Mouse (Mus musculus): ENCODE data around the gene Ttll5. TPM values are rescaled to one million over a fixed set of nuclear protein-coding genes. Genes with fewer than 3 reads are reported as not detected.

Gene Ttll5
- polyA plus RNA-seq, 1 experiment from 2014 or later: 17.2 TPM

DNA sequence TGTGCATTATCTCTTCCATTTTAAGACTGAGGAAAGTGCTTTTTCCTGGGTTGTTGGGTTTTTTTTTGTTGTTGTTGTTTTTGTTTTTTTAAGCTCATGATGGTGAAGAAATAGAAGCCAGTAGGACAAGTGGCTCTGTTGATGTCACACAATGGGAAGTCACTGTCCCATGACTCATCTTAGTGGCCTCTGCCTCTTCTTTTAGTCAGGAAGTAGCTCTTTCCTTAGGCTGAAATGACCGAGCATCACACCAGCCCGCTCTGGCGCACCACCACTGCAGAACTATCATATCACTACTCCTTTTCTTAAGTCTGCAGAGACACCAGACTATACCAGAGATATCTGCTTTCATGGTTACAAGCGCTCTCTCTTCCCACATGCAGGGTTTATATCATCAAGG, 122.7 kb downstream of the Ttll5 start:
- WGBS: 82% methylated on average over 4 of the region's 4 CpGs
- Histone ChIP-seq H3K27ac (replicated peaks) (no peak overlapping the region), H3K4me3 (no peak overlapping the region), H3K9me3 (replicated peaks) (no peaks in the 10 kb centered on the region), H3K4me1 (no peaks in the 10 kb centered on the region), H3K36me3 (peaks cover 12% of the 10 kb centered on the region), H3K27me3 (ENCODE audit: low read depth, poor library complexity, severe bottlenecking) (no peaks in the 10 kb centered on the region)
- no peak for DNase-seq (ENCODE audit: low spot score)

DNA sequence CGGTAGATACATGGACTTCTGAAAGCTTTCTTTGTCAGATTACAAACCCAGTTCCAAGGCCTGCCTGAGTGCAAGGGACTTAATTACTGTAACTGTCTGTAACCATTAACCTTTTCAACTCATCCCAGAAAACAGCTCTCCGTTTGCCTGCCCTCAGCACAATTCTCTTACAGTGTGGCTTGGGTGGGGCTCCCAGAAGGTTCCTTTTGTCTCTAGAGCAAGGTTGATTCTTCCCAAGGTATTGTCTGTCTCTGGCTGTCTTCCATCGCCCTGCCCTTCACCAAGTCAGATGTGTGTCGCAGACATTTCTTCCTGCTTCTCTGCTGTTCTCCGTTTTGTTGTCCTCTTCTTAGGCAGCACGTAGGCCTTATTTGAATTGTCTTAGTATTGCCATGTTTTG, 125.2 kb downstream of the Ttll5 start:
- Histone ChIP-seq H3K27ac (replicated peaks) (no peak overlapping the region), H3K36me3 (peaks cover 22% of the 10 kb centered on the region), H3K4me3 (no peak overlapping the region), H3K9me3 (replicated peaks) (no peaks in the 10 kb centered on the region), H3K4me1 (no peaks in the 10 kb centered on the region), H3K27me3 (ENCODE audit: low read depth, poor library complexity, severe bottlenecking) (no peaks in the 10 kb centered on the region)
- WGBS: 90% methylated on average over 6 of the region's 6 CpGs
- DNase-seq (ENCODE audit: low spot score): no peak

DNA sequence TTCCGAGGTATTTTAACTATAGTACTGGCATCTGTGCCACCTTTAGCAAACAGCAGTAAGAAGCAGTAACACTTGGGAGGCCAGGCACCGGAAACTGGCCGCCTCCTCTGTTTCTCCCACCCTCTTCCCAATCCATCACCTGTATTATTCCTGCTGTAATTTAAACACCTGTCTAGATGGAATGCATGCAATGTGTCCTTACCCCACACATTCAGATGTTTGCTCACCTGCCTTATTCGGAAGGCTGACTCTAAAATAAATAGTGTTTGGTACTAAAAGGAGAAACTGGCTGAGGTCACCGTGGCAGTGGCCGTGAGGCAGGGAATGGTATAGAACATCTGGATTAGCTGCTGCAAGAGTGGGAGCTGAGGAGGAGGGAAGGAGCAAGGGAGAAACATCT, 125.9 kb downstream of the Ttll5 start:
- no peak overlapping the region for H3K27ac ChIP-seq (replicated peaks)
- H3K27me3 ChIP-seq (ENCODE audit: low read depth, poor library complexity, severe bottlenecking): no peaks in the 10 kb centered on the region
- no peak overlapping the region for H3K4me3 ChIP-seq
- no peak for DNase-seq (ENCODE audit: low spot score)
- H3K4me1 ChIP-seq: no peaks in the 10 kb centered on the region
- 88% methylated on average over 6 of the region's 6 CpGs for WGBS
- peaks cover 26% of the 10 kb centered on the region for H3K36me3 ChIP-seq
- no peaks in the 10 kb centered on the region for H3K9me3 ChIP-seq (replicated peaks)

DNA sequence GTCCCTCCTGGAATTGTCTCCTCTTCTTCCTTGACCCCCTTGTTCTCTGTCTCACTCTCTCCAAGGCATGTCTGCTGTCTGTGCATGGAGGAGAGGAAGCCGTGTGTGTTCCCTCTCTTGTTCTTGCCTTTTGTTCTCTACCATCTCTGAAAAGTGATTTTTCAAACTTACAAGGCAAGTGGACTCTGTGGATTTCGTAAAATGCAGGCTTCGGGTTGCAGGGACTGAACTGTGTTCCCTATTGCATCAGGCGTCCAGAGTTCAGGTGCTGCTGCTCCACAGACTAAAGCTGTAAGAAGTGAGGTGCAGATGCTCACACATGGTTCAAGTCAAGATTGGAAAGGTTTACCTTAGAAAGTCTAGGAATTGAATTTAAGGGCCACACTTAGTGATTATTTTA, 126.6 kb downstream of the Ttll5 start:
- H3K27me3 ChIP-seq (ENCODE audit: low read depth, poor library complexity, severe bottlenecking): no peaks in the 10 kb centered on the region

DNA sequence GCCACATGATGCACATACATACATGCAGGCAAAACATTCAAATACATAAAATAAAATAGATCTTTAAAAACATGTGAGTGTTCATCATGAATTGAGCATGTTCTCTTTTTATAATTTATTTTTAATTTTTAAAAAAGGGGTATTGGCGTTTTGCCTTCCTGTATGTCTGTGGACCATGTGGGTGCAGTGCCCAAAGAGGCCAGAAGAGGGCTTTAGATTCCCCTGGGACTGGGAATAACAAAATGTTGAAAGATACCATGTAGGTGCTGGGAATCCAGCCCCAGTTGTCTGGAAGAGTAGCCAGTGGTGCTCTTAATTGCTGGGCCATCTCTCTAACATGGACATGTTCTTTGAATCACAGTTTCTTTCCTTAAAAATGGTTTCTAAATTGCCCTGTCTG, 127.4 kb downstream of the Ttll5 start:
- Histone ChIP-seq H3K9me3 (replicated peaks) (no peaks in the 10 kb centered on the region), H3K27ac (replicated peaks) (no peak overlapping the region), H3K27me3 (ENCODE audit: low read depth, poor library complexity, severe bottlenecking) (no peaks in the 10 kb centered on the region), H3K4me3 (no peak overlapping the region), H3K4me1 (no peaks in the 10 kb centered on the region), H3K36me3 (peaks cover 26% of the 10 kb centered on the region)
- 94% methylated on average over 1 of the region's 1 CpGs for WGBS
- no peak for DNase-seq (ENCODE audit: low spot score)

More for the DNA sequence above, 126.6 kb downstream of the Ttll5 start:
- no peak for DNase-seq (ENCODE audit: low spot score)
- Histone ChIP-seq H3K9me3 (replicated peaks) (no peaks in the 10 kb centered on the region), H3K4me1 (no peaks in the 10 kb centered on the region), H3K36me3 (peaks cover 26% of the 10 kb centered on the region), H3K27ac (replicated peaks) (no peak overlapping the region), H3K4me3 (no peak overlapping the region)
- WGBS: 91% methylated on average over 4 of the region's 4 CpGs

DNA sequence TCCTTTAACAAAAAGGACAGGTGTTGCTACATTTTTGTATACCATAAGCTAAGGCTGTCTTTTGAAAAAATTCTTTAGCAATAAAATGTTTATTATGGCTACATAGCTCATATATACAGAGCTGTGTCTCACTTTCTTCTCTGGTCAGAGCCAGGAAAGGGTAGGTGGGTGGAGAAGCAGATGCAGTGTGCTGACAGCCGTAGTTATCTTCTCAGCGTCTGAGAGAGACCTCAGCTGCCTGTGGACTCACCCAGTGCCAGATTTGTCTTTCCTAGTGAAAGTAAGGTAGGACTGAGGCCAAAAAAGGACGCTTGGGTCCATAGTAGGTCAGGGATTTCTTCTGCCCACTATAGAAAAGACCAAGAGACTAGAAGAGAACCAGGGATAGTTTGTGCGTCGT, 127.9 kb downstream of the Ttll5 start:
- H3K4me1 ChIP-seq: no peaks in the 10 kb centered on the region
- DNase-seq (ENCODE audit: low spot score): no peak
- WGBS: 97% methylated on average over 5 of the region's 5 CpGs
- no peak overlapping the region for H3K4me3 ChIP-seq
- H3K36me3 ChIP-seq: peaks cover 26% of the 10 kb centered on the region
- no peaks in the 10 kb centered on the region for H3K9me3 ChIP-seq (replicated peaks)
- H3K27ac ChIP-seq (replicated peaks): no peak overlapping the region
- H3K27me3 ChIP-seq (ENCODE audit: low read depth, poor library complexity, severe bottlenecking): no peaks in the 10 kb centered on the region

DNA sequence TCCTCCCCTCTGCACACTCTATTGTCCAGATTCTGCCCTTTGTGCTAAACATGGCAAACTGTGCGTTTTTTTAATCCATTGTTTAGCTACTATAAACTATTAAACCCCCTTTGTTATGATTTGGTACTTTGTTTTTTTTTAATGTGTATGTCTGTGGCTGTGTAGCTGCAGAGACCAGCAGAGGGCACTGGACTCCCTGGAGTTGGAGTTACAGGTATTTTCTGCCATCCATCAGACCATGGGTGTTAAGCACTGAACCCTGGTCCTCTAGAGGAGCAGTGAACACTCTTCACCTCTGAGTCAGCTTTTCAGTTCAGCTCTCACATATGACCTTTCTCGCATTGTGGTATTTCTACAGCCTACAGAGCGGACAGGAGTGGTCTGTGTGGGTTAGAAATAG, 129.7 kb downstream of the Ttll5 start:
- no peaks in the 10 kb centered on the region for H3K4me1 ChIP-seq
- H3K4me3 ChIP-seq: no peak overlapping the region
- WGBS: 81% methylated on average over 3 of the region's 3 CpGs
- no peaks in the 10 kb centered on the region for H3K27me3 ChIP-seq (ENCODE audit: low read depth, poor library complexity, severe bottlenecking)
- H3K36me3 ChIP-seq: peaks cover 31% of the 10 kb centered on the region
- H3K9me3 ChIP-seq (replicated peaks): no peaks in the 10 kb centered on the region
- H3K27ac ChIP-seq (replicated peaks): no peak overlapping the region
- no peak for DNase-seq (ENCODE audit: low spot score)

DNA sequence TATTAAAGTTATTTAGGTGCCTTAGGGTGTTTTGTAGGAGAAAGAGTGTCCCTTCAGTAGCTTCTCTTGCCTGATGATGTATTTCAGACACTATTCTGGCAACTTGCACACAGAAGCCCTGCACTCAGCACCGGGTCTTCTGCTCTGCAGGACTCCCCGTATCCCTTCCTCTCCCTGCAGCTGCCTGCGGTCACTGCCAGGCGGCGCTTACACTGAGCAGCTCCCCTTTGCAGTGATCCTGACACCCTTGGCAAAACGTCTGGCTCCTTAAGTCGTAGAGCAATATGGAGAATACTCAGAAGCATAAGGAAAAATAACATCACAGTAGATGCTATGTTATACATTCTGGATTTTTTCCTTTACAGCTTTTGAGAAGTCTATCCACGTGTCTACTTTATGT, 130.6 kb downstream of the Ttll5 start:
- H3K4me1 ChIP-seq: no peaks in the 10 kb centered on the region
- no peak overlapping the region for H3K27ac ChIP-seq (replicated peaks)
- peaks cover 31% of the 10 kb centered on the region for H3K36me3 ChIP-seq
- DNase-seq (ENCODE audit: low spot score): no peak
- no peaks in the 10 kb centered on the region for H3K9me3 ChIP-seq (replicated peaks)
- 83% methylated on average over 8 of the region's 8 CpGs for WGBS
- no peak overlapping the region for H3K4me3 ChIP-seq
- no peaks in the 10 kb centered on the region for H3K27me3 ChIP-seq (ENCODE audit: low read depth, poor library complexity, severe bottlenecking)

DNA sequence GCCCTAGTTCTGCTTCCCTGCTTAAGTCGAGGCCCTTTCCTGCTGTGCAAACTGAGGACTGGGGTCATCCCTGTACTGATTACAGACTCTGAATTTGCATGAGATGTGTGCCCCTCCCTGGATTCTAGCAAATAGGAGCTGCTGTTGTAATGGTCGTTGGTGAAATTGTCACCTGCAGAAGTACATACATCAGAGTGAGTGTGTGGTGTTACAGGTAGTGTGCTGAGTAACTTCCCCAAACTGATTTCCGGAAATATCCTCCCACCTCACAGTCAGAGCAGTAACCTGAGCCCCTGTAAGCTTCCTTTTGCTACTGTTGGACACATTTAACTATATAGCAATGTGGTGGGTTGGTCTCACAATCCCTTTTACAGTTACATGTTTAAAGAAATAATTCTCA, 131.2 kb downstream of the Ttll5 start:
- no peak overlapping the region for H3K27ac ChIP-seq (replicated peaks)
- no peak overlapping the region for H3K4me3 ChIP-seq
- no peak for DNase-seq (ENCODE audit: low spot score)
- no peaks in the 10 kb centered on the region for H3K4me1 ChIP-seq
- H3K27me3 ChIP-seq (ENCODE audit: low read depth, poor library complexity, severe bottlenecking): no peaks in the 10 kb centered on the region
- H3K36me3 ChIP-seq: peaks cover 31% of the 10 kb centered on the region
- H3K9me3 ChIP-seq (replicated peaks): no peaks in the 10 kb centered on the region
- WGBS: 73% methylated on average over 3 of the region's 3 CpGs

DNA sequence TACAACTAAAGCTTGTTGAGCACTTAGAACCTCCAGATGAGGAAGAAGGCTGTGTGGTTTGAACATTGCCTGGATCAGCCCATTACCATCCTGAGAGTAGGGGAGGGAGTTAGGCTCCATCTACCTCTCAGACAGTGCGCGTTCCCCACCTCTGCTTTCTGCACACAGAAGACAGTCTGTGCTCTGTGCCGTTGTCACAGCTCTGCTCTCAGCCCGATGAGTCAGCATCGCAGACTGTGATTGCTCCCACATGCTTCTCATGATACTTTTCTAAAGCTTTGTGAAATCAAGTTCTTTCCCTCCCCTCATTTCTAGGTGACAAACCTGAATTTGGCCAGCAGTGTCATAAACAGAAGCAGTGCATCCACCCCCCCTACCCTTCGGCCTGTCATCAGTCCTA, 131.8 kb downstream of the Ttll5 start:
- H3K27me3 ChIP-seq (ENCODE audit: low read depth, poor library complexity, severe bottlenecking): no peaks in the 10 kb centered on the region
- DNase-seq (ENCODE audit: low spot score): no peak
- 91% methylated on average over 6 of the region's 6 CpGs for WGBS
- H3K4me3 ChIP-seq: no peak overlapping the region
- H3K27ac ChIP-seq (replicated peaks): no peak overlapping the region
- peaks cover 28% of the 10 kb centered on the region for H3K36me3 ChIP-seq
- no peaks in the 10 kb centered on the region for H3K9me3 ChIP-seq (replicated peaks)
- no peaks in the 10 kb centered on the region for H3K4me1 ChIP-seq

DNA sequence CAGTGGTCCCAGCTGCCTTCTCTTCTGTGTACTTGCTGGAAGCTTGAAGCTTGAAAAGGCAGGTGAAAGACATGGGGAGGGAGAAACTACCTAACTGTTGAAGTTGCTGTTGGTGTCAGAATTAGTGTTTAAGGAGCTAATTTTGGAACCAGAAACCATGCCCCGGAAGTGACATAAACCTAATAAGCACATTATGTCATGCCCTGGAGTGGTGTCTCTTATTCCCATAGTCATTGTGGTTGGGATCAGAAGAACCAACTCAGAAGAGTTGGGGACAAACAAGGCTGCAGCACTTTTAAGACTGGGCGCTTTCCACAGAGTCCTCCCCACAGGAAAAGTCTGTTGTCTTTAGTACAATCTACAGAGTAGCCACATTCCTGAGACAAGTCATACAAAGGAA, 134.0 kb downstream of the Ttll5 start:
- H3K36me3 ChIP-seq: peaks cover 19% of the 10 kb centered on the region
- H3K27ac ChIP-seq (replicated peaks): no peak overlapping the region
- no peaks in the 10 kb centered on the region for H3K27me3 ChIP-seq (ENCODE audit: low read depth, poor library complexity, severe bottlenecking)
- no peak for DNase-seq (ENCODE audit: low spot score)
- H3K4me1 ChIP-seq: no peaks in the 10 kb centered on the region
- H3K9me3 ChIP-seq (replicated peaks): no peaks in the 10 kb centered on the region
- no peak overlapping the region for H3K4me3 ChIP-seq
- 92% methylated on average over 2 of the region's 2 CpGs for WGBS

DNA sequence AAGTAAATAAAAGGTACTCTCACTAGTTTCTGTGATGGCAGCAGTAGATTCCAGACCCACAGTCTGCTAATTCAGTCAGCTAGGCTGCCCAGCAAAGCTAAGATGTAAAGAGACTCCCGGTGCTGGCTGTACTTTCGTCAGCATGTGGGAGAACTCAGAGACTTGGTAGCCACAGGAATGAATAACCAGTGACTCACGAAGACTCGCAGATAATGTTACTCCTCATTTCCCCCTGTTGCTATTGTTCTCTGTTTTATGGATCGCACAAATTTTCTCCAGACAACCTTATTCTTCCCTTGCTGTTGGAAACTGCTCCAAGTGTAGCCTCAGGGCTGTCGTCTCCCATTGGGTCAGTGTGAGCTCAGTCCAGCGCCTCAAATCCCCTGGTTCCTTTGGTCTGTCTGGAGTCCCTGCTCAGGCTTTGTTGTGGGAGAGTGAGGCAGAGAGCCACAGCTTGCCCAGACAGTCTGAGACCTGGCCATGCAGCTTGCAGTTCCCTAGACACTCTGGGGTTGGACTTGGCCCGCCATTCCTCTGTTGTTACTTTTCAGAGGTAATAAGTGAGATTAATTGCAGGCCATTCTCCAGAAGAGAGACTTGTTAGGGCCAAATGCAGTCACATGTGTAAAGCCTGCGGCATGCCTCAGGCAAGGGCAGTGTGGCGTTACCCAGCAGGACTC, 135.5 kb downstream of the Ttll5 start:
- H3K4me1 ChIP-seq: no peaks in the 10 kb centered on the region
- H3K9me3 ChIP-seq (replicated peaks): no peaks in the 10 kb centered on the region
- 78% methylated on average over 10 of the region's 10 CpGs for WGBS
- H3K36me3 ChIP-seq: peaks cover 10% of the 10 kb centered on the region; the same call in 1 of the 2 replicates
- H3K4me3 ChIP-seq: no peak overlapping the region
- H3K27ac ChIP-seq (replicated peaks): no peak overlapping the region
- H3K27me3 ChIP-seq (ENCODE audit: low read depth, poor library complexity, severe bottlenecking): no peaks in the 10 kb centered on the region
- no peak for DNase-seq (ENCODE audit: low spot score)

DNA sequence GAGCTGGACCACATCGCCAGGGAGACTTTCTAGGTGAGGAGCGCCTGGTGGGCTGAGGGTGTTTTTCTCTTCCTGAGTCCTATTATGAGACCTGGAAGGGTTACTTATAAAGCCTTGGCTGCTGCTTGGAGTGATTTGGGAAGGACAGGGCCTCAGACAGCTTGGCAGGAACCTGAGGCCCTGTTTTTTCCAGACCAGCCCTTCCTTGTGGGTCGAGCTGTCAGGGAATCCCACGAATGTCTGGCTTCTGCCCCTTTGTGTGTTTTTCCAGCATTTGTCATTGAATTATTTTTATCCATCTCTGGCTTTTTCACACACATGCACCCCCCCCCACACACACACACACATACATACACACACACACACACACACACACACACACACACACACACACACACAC, 136.2 kb downstream of the Ttll5 start:
- no peak for DNase-seq (ENCODE audit: low spot score)
- H3K36me3 ChIP-seq: peaks cover 9% of the 10 kb centered on the region; the same call in 1 of the 2 replicates
- WGBS: 85% methylated on average over 4 of the region's 4 CpGs
- H3K9me3 ChIP-seq (replicated peaks): no peaks in the 10 kb centered on the region
- H3K27me3 ChIP-seq (ENCODE audit: low read depth, poor library complexity, severe bottlenecking): no peaks in the 10 kb centered on the region
- H3K4me3 ChIP-seq: no peak overlapping the region
- H3K4me1 ChIP-seq: no peaks in the 10 kb centered on the region
- H3K27ac ChIP-seq (replicated peaks): no peak overlapping the region

DNA sequence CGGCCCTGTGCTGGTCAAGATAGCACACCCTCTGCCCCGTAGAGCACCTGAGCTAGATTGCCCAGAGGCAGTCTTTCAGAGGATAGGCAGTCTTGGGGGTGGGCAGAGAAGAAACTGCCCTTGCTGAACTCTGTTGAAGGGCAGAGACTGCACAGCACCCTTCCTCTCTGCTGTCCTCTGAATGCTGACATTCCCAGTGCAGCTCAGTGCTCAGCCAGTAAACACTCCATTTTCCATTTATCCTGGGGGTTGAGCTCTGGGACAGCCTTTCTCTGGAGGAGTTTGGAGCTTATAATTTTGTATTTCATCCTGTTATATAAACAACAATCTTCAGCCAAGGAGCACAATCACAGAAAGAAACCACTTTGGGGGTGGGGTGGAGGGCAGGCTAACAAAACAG, 138.7 kb downstream of the Ttll5 start:
- H3K27me3 ChIP-seq (ENCODE audit: low read depth, poor library complexity, severe bottlenecking): no peaks in the 10 kb centered on the region
- H3K4me1 ChIP-seq: no peaks in the 10 kb centered on the region
- H3K27ac ChIP-seq (replicated peaks): no peak overlapping the region
- H3K36me3 ChIP-seq: peaks cover 7% of the 10 kb centered on the region; the same call in 1 of the 2 replicates
- 88% methylated on average over 2 of the region's 2 CpGs for WGBS
- H3K9me3 ChIP-seq (replicated peaks): no peaks in the 10 kb centered on the region
- H3K4me3 ChIP-seq: no peak overlapping the region
- DNase-seq (ENCODE audit: low spot score): no peak
